Mouse (Mus musculus): ENCODE results near the gene Mllt3. TPM values are rescaled to one million over a fixed set of nuclear protein-coding genes. Genes with fewer than 3 reads are reported as not detected.
"Not testable (repeated sequence)": the region's sequence is repeated elsewhere in the genome, so short reads cannot be mapped to it uniquely, and the experiment has no call there.

Gene Mllt3
- polyA plus RNA-seq, 1 experiment from 2014 or later, result 32.4 TPM

- not testable (repeated sequence) for H3K36me3 ChIP-seq; H3K27ac ChIP-seq; H3K27me3 ChIP-seq; ATAC-seq (replicated peaks; ENCODE audit: low FRiP score); H3K4me3 ChIP-seq (replicated peaks); H3K9ac ChIP-seq; H3K9me3 ChIP-seq (replicated peaks); H3K4me2 ChIP-seq
- WGBS, result 97% methylated on average over 2 of the region's 2 CpGs
- peaks cover 15% of the 10 kb centered on the region for H3K4me1 ChIP-seq
Measured at GRCm38 (mm10) chr4:87964890-87965289, 68.3 kb downstream of the Mllt3 start.

- Histone ChIP-seq H3K9me3 (replicated peaks) (no peaks in the 10 kb centered on the region), H3K4me1 (peaks cover 15% of the 10 kb centered on the region), H3K9ac (no peak overlapping the region), H3K27me3 (no peaks in the 10 kb centered on the region), H3K4me2 (no peak overlapping the region), H3K4me3 (replicated peaks) (no peak overlapping the region), H3K27ac (0 out of 2 replicates have a peak overlapping the region, but pooled peaks have one; percentile 11), H3K36me3 (no peaks in the 10 kb centered on the region)
- ATAC-seq (replicated peaks; ENCODE audit: low FRiP score), result no peak
- WGBS, result 80% methylated on average over 3 of the region's 3 CpGs
Measured at GRCm38 (mm10) chr4:87963773-87964076, 69.4 kb downstream of the Mllt3 start.

GRCm38 (mm10) chr4:87963055-87963772 lies 70.0 kb downstream of the Mllt3 start:
- Histone ChIP-seq H3K4me3 (replicated peaks) (no peak overlapping the region), H3K9ac (no peak overlapping the region), H3K4me1 (peaks cover 16% of the 10 kb centered on the region), H3K27me3 (no peaks in the 10 kb centered on the region), H3K27ac (0 out of 2 replicates have a peak overlapping the region, but pooled peaks have one; percentile 11), H3K4me2 (no peak overlapping the region), H3K36me3 (no peaks in the 10 kb centered on the region), H3K9me3 (replicated peaks) (no peaks in the 10 kb centered on the region)
- peak; percentile 62; the same call in 1 of the 2 replicates for ATAC-seq (replicated peaks; ENCODE audit: low FRiP score)
- 75% methylated on average over 13 of the region's 13 CpGs for WGBS

GRCm38 (mm10) chr4:87961872-87962271 lies 71.3 kb downstream of the Mllt3 start:
- Histone ChIP-seq H3K36me3 (no peaks in the 10 kb centered on the region), H3K27ac (no peak overlapping the region), H3K27me3 (no peaks in the 10 kb centered on the region), H3K9me3 (replicated peaks) (no peaks in the 10 kb centered on the region), H3K4me3 (replicated peaks) (no peak overlapping the region), H3K9ac (no peak overlapping the region), H3K4me1 (peaks cover 21% of the 10 kb centered on the region), H3K4me2 (no peak overlapping the region)
- WGBS, result 88% methylated on average over 6 of the region's 6 CpGs
- no peak for ATAC-seq (replicated peaks; ENCODE audit: low FRiP score)

GRCm38 (mm10) chr4:87957852-87958251 lies 75.3 kb downstream of the Mllt3 start:
- WGBS, result 51% methylated on average over 3 of the region's 3 CpGs
- no peak for ATAC-seq (replicated peaks; ENCODE audit: low FRiP score)
- Histone ChIP-seq H3K9ac (no peak overlapping the region), H3K9me3 (replicated peaks) (no peaks in the 10 kb centered on the region), H3K4me3 (replicated peaks) (no peak overlapping the region), H3K4me2 (no peak overlapping the region), H3K36me3 (no peaks in the 10 kb centered on the region), H3K27me3 (no peaks in the 10 kb centered on the region), H3K27ac (no peak overlapping the region), H3K4me1 (peaks cover 16% of the 10 kb centered on the region; the same call in 1 of the 2 replicates)

GRCm38 (mm10) chr4:87957198-87957597 lies 76.0 kb downstream of the Mllt3 start:
- no peaks in the 10 kb centered on the region for H3K36me3 ChIP-seq
- H3K4me1 ChIP-seq, result peaks cover 16% of the 10 kb centered on the region; the same call in 1 of the 2 replicates
- no peak overlapping the region for H3K4me2 ChIP-seq
- no peak overlapping the region for H3K27ac ChIP-seq
- H3K9ac ChIP-seq, result no peak overlapping the region
- H3K9me3 ChIP-seq (replicated peaks), result no peaks in the 10 kb centered on the region
- no peaks in the 10 kb centered on the region for H3K27me3 ChIP-seq
- no peak overlapping the region for H3K4me3 ChIP-seq (replicated peaks)
- 0 out of 2 replicates have a peak, but pooled peaks have one; percentile 33 for ATAC-seq (replicated peaks; ENCODE audit: low FRiP score)
- 83% methylated on average over 3 of the region's 3 CpGs for WGBS

- no peak overlapping the region for H3K27ac ChIP-seq
- H3K4me1 ChIP-seq, result peaks cover 16% of the 10 kb centered on the region; the same call in 1 of the 2 replicates
- H3K36me3 ChIP-seq, result no peaks in the 10 kb centered on the region
- H3K4me2 ChIP-seq, result no peak overlapping the region
- no peak for ATAC-seq (replicated peaks; ENCODE audit: low FRiP score)
- no peaks in the 10 kb centered on the region for H3K9me3 ChIP-seq (replicated peaks)
- H3K4me3 ChIP-seq (replicated peaks), result no peak overlapping the region
- no peaks in the 10 kb centered on the region for H3K27me3 ChIP-seq
- WGBS, result 90% methylated on average over 2 of the region's 2 CpGs
- no peak overlapping the region for H3K9ac ChIP-seq
Measured at GRCm38 (mm10) chr4:87955132-87955531, 78.0 kb downstream of the Mllt3 start.

GRCm38 (mm10) chr4:87954421-87955083 lies 78.6 kb downstream of the Mllt3 start:
- WGBS, result 62% methylated on average over 7 of the region's 7 CpGs
- no peaks in the 10 kb centered on the region for H3K9me3 ChIP-seq (replicated peaks)
- ATAC-seq (replicated peaks; ENCODE audit: low FRiP score), result no peak

GRCm38 (mm10) chr4:87953736-87954135 lies 79.4 kb downstream of the Mllt3 start:
- Histone ChIP-seq H3K9me3 (replicated peaks) (no peaks in the 10 kb centered on the region), H3K9ac (no peak overlapping the region), H3K27ac (no peak overlapping the region), H3K4me3 (replicated peaks) (no peak overlapping the region), H3K4me2 (no peak overlapping the region), H3K27me3 (no peaks in the 10 kb centered on the region), H3K4me1 (peaks cover 16% of the 10 kb centered on the region; the same call in 1 of the 2 replicates), H3K36me3 (no peaks in the 10 kb centered on the region)
- ATAC-seq (replicated peaks; ENCODE audit: low FRiP score), result no peak
- 75% methylated on average over 4 of the region's 4 CpGs for WGBS

More at GRCm38 (mm10) chr4:87954421-87955083, 78.6 kb downstream of the Mllt3 start:
- Histone ChIP-seq H3K36me3 (no peaks in the 10 kb centered on the region), H3K4me1 (peaks cover 16% of the 10 kb centered on the region; the same call in 1 of the 2 replicates), H3K27me3 (no peaks in the 10 kb centered on the region), H3K9ac (no peak overlapping the region), H3K4me3 (replicated peaks) (no peak overlapping the region), H3K27ac (no peak overlapping the region), H3K4me2 (no peak overlapping the region)

GRCm38 (mm10) chr4:87953268-87953667 lies 79.9 kb downstream of the Mllt3 start:
- no peak for ATAC-seq (replicated peaks; ENCODE audit: low FRiP score)
- Histone ChIP-seq H3K27me3 (no peaks in the 10 kb centered on the region), H3K36me3 (no peaks in the 10 kb centered on the region), H3K27ac (no peak overlapping the region), H3K9me3 (replicated peaks) (no peaks in the 10 kb centered on the region), H3K4me3 (replicated peaks) (no peak overlapping the region), H3K9ac (no peak overlapping the region), H3K4me2 (no peak overlapping the region), H3K4me1 (peaks cover 15% of the 10 kb centered on the region; the same call in 1 of the 2 replicates)
- 83% methylated on average over 4 of the region's 4 CpGs for WGBS

GRCm38 (mm10) chr4:87949451-87949850 lies 83.7 kb downstream of the Mllt3 start:
- Histone ChIP-seq H3K9me3 (replicated peaks) (no peaks in the 10 kb centered on the region), H3K4me2 (no peak overlapping the region), H3K36me3 (no peaks in the 10 kb centered on the region), H3K27me3 (no peaks in the 10 kb centered on the region), H3K27ac (no peak overlapping the region), H3K4me3 (replicated peaks) (no peak overlapping the region), H3K4me1 (no peaks in the 10 kb centered on the region), H3K9ac (no peak overlapping the region)
- no peak for ATAC-seq (replicated peaks; ENCODE audit: low FRiP score)
- WGBS, result 45% methylated on average over 6 of the region's 6 CpGs

GRCm38 (mm10) chr4:87944320-87944719 lies 88.8 kb downstream of the Mllt3 start:
- no peak overlapping the region for H3K27ac ChIP-seq
- no peak overlapping the region for H3K4me3 ChIP-seq (replicated peaks)
- H3K27me3 ChIP-seq, result no peaks in the 10 kb centered on the region
- no peak overlapping the region for H3K9ac ChIP-seq
- H3K4me2 ChIP-seq, result no peak overlapping the region
- 75% methylated on average over 3 of the region's 3 CpGs for WGBS
- no peaks in the 10 kb centered on the region for H3K36me3 ChIP-seq
- no peaks in the 10 kb centered on the region for H3K9me3 ChIP-seq (replicated peaks)
- no peaks in the 10 kb centered on the region; the same call in 1 of the 2 replicates for H3K4me1 ChIP-seq
- ATAC-seq (replicated peaks; ENCODE audit: low FRiP score), result no peak

Data from kidney, embryonic 15.5 days (tissue).